Mouse (Mus musculus) forebrain, embryonic 11.5 days (tissue): ENCODE measurements at regions not wholly inside any gene's neighbourhood (a gene's known extent, or its start where the extent isn't known, plus 50 kb on each side); places are given as distances from the start of the nearest gene placed in this dataset.
"Not testable (repeated sequence)": the region's sequence is repeated elsewhere in the genome, so short reads cannot be mapped to it uniquely, and the experiment has no call there.

ENCODE experiments used
- ATAC-seq: fragments of 200-750 bp; cut with Nextera tagmentation; replicated peaks from 2 replicates; pipeline ENCODE4 v1.8.0; 2017; ENCODE audit warnings: moderate TSS enrichment; ENCODE audit not compliant: low FRiP score
- DNase-seq: peaks from one replicate; pipeline ENCODE4 v3.0.0-alpha.2; 2017; ENCODE audit warnings: low spot score
- H3K27ac ChIP-seq: fragments of 300-500 bp; sonication (generic); 2 replicates; pipeline ENCODE4 v1.5.1; 2014; ENCODE audit warnings: low read depth, low read length
- H3K27me3 ChIP-seq: fragments of 300-500 bp; sonication (generic); 2 replicates; pipeline ENCODE4 v1.6.1; 2014; ENCODE audit warnings: mild to moderate bottlenecking, low read length, mixed read lengths; ENCODE audit not compliant: control insufficient read depth, insufficient read depth
- H3K36me3 ChIP-seq: fragments of 300-500 bp; sonication (generic); 2 replicates; pipeline ENCODE4 v1.6.1; 2014; ENCODE audit warnings: mild to moderate bottlenecking, low read length, moderate library complexity, mixed read lengths; ENCODE audit not compliant: control insufficient read depth, insufficient read depth
- H3K4me1 ChIP-seq: fragments of 300-500 bp; sonication (generic); replicated peaks from 2 replicates; pipeline ENCODE4 v1.6.1; 2014; ENCODE audit warnings: low read length, mixed read lengths; ENCODE audit not compliant: control insufficient read depth, insufficient read depth
- H3K4me2 ChIP-seq: fragments of 300-500 bp; sonication (generic); 2 replicates; pipeline ENCODE4 v1.6.1; 2014; ENCODE audit warnings: low read depth, mild to moderate bottlenecking, low read length, moderate library complexity, mixed read lengths; ENCODE audit not compliant: severe bottlenecking
- H3K4me3 ChIP-seq: fragments of 300-500 bp; sonication (generic); 2 replicates; pipeline ENCODE4 v1.5.1; 2014; ENCODE audit warnings: low read depth, low read length
- H3K9ac ChIP-seq: fragments of 300-500 bp; sonication (generic); 2 replicates; pipeline ENCODE4 v1.6.1; 2014; ENCODE audit warnings: low read length
- H3K9me3 ChIP-seq: fragments of 300-500 bp; sonication (generic); 2 replicates; pipeline ENCODE4 v1.6.1; 2016; ENCODE audit warnings: low read length, mixed read lengths; ENCODE audit not compliant: control insufficient read depth
- WGBS: fragments of 180-500 bp; shearing (Covaris S2); extraction: QIAGEN DNeasy Blood & Tissue Kit; methylation state at CpG from one replicate; pipeline ENCODE4 v1.1.7; 2014; 5-methylcytosine and 5-hydroxymethylcytosine counted together

GRCm38 (mm10) chr9:41890273-41891141 lies 233.6 kb downstream of the Sorl1 start:
- Histone ChIP-seq H3K27ac (peak overlapping the region; percentile 93), H3K9me3 (no peaks in the 10 kb centered on the region), H3K36me3 (no peaks in the 10 kb centered on the region), H3K27me3 (no peaks in the 10 kb centered on the region), H3K4me2 (peak overlapping the region; percentile 52), H3K4me3 (peak overlapping the region; percentile 14; the same call in 1 of the 2 replicates), H3K9ac (peak overlapping the region; percentile 66), H3K4me1 (peaks cover 10% of the 10 kb centered on the region; the same call in 1 of the 2 replicates)
- ATAC-seq (peak; percentile 96), DNase-seq (peak; percentile 94)
- WGBS: 2% methylated on average over 38 of the region's 42 CpGs

- H3K9ac ChIP-seq: peak overlapping the region; percentile 66
- DNase-seq: peak; percentile 74
- H3K4me1 ChIP-seq: peaks cover 10% of the 10 kb centered on the region; the same call in 1 of the 2 replicates
- no peak overlapping the region; the same call in 1 of the 2 replicates for H3K4me3 ChIP-seq
- H3K9me3 ChIP-seq: no peaks in the 10 kb centered on the region
- 48% methylated on average over 12 of the region's 12 CpGs for WGBS
- no peaks in the 10 kb centered on the region for H3K36me3 ChIP-seq
- H3K27ac ChIP-seq: peak overlapping the region; percentile 93
- ATAC-seq: peak; percentile 34; the same call in 1 of the 2 replicates
- no peaks in the 10 kb centered on the region for H3K27me3 ChIP-seq
- H3K4me2 ChIP-seq: peak overlapping the region; percentile 52
Observed at GRCm38 (mm10) chr9:41889568-41890272, 234.4 kb downstream of the Sorl1 start.

GRCm38 (mm10) chr9:41888616-41889150 lies 235.4 kb downstream of the Sorl1 start:
- Histone ChIP-seq H3K27me3 (no peaks in the 10 kb centered on the region), H3K4me1 (peaks cover 10% of the 10 kb centered on the region; the same call in 1 of the 2 replicates), H3K36me3 (no peaks in the 10 kb centered on the region), H3K9me3 (no peaks in the 10 kb centered on the region), H3K9ac (no peak overlapping the region), H3K27ac (no peak overlapping the region), H3K4me3 (no peak overlapping the region), H3K4me2 (no peak overlapping the region)
- ATAC-seq (no peak), DNase-seq (peak; percentile 38)
- 94% methylated on average over 3 of the region's 3 CpGs for WGBS

GRCm38 (mm10) chr9:41886456-41886855 lies 237.6 kb downstream of the Sorl1 start:
- not testable (repeated sequence) for H3K27me3 ChIP-seq, H3K4me1 ChIP-seq, H3K9ac ChIP-seq, DNase-seq, H3K9me3 ChIP-seq, H3K4me3 ChIP-seq, H3K4me2 ChIP-seq, H3K27ac ChIP-seq, ATAC-seq, H3K36me3 ChIP-seq
- WGBS: 93% methylated on average over 13 of the region's 13 CpGs

GRCm38 (mm10) chr9:41880457-41880856 lies 243.6 kb downstream of the Sorl1 start:
- Histone ChIP-seq H3K4me3 (no peak overlapping the region), H3K27me3 (no peaks in the 10 kb centered on the region), H3K9ac (no peak overlapping the region), H3K27ac (no peak overlapping the region), H3K4me1 (peaks cover 3% of the 10 kb centered on the region; the same call in 1 of the 2 replicates), H3K9me3 (no peaks in the 10 kb centered on the region), H3K36me3 (no peaks in the 10 kb centered on the region), H3K4me2 (no peak overlapping the region)
- DNase-seq (no peak), ATAC-seq (no peak)
- 97% methylated on average over 3 of the region's 3 CpGs for WGBS

GRCm38 (mm10) chr9:41879080-41879479 lies 245.0 kb downstream of the Sorl1 start:
- Histone ChIP-seq H3K27ac (no peak overlapping the region), H3K27me3 (no peaks in the 10 kb centered on the region), H3K36me3 (no peaks in the 10 kb centered on the region), H3K9ac (no peak overlapping the region), H3K9me3 (no peaks in the 10 kb centered on the region), H3K4me3 (no peak overlapping the region), H3K4me1 (peaks cover 3% of the 10 kb centered on the region; the same call in 1 of the 2 replicates), H3K4me2 (no peak overlapping the region)
- ATAC-seq (no peak), DNase-seq (no peak)
- 94% methylated on average over 1 of the region's 1 CpGs for WGBS

- WGBS: 62% methylated on average over 5 of the region's 5 CpGs
- no peak for DNase-seq
- peaks cover 11% of the 10 kb centered on the region for H3K4me1 ChIP-seq
- ATAC-seq: no peak
- no peaks in the 10 kb centered on the region for H3K36me3 ChIP-seq
- no peaks in the 10 kb centered on the region for H3K27me3 ChIP-seq
- H3K9ac ChIP-seq: peak overlapping the region; percentile 31; the same call in 1 of the 2 replicates
- H3K27ac ChIP-seq: peak overlapping the region; percentile 43; the same call in 1 of the 2 replicates
- H3K4me2 ChIP-seq: no peak overlapping the region; the same call in 1 of the 2 replicates
- no peak overlapping the region for H3K4me3 ChIP-seq
- no peaks in the 10 kb centered on the region for H3K9me3 ChIP-seq
Observed at GRCm38 (mm10) chr9:41861136-41861535, 263.0 kb downstream of the Sorl1 start.

- 30% methylated on average over 4 of the region's 4 CpGs for WGBS
- H3K27me3 ChIP-seq: no peaks in the 10 kb centered on the region
- H3K36me3 ChIP-seq: no peaks in the 10 kb centered on the region
- DNase-seq: peak; percentile 73
- no peak overlapping the region; the same call in 1 of the 2 replicates for H3K4me2 ChIP-seq
- H3K9ac ChIP-seq: peak overlapping the region; percentile 31; the same call in 1 of the 2 replicates
- H3K9me3 ChIP-seq: no peaks in the 10 kb centered on the region
- ATAC-seq: peak; percentile 77
- peaks cover 11% of the 10 kb centered on the region for H3K4me1 ChIP-seq
- peak overlapping the region; percentile 43; the same call in 1 of the 2 replicates for H3K27ac ChIP-seq
- no peak overlapping the region for H3K4me3 ChIP-seq
Observed at GRCm38 (mm10) chr9:41860681-41861080, 263.4 kb downstream of the Sorl1 start.
